Mouse (Mus musculus) yolk sac, embryonic 10.5 days (tissue): ENCODE data around the gene Asic2.
"Not testable (repeated sequence)": the region's sequence is repeated elsewhere in the genome, so short reads cannot be mapped to it uniquely, and the experiment has no call there.

Experiments used
- DNase-seq: peaks from one replicate; pipeline ENCODE4 v3.0.0-alpha.2; 2017; ENCODE audit warnings: low spot score

Asic2 gene

DNA sequence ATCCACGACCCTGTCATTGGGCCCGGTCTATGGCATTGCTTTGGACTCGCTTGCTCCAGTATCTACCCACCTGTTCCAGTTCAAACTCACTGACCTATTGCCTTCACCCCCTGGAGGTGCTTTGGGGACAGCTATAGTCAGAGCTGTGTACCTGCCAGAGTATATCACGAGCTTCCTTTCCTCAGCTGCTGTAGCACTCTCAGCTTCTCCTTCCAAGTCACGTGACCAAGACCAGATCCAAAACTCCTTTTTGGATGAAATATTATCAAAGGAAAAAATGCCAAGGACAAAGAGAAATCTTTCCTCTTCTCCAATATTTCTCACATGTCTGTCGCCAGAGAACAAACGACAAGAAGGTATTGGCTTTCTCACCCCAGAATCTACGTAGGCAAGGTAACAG lies 645.8 kb downstream of the Asic2 start:
- no peak for DNase-seq

DNA sequence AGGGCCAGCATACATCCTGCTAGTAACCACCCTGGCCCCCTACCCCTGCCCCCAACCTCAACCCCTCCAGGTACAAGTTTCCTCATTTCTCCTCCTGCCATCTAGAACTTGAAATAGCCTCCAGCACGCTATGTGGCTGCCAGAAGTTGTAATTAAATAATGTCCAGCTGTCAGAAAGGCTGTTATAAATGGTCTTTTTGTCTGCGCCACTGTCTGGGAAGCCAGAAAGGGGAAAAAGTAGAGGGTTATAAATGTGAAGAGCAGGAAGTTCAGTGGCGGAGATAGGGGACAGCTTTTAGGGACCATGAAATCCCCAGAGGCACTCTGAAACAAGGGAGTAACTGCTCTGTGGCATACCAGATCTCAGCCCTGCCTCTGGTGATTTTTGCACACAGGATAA lies 678.2 kb downstream of the Asic2 start:
- no peak for DNase-seq

DNA sequence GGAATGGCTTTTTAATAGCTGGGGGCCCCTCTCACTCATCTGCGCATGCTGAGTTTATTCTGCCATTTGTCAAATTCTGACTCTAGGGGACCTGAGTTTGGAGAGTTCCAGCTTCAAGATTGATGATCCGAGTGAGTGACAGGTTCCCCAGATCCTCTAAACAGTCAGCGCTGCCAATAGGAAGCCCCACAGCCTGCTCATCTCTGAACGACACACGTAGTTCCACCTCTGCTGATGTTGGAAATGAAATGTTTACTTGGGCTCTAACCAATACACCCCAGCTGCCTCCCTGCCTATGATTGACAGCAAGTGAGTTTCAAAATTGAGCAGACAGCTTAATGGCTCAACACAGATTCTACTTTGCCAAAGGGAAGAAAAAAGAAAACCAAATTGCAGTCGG lies 685.1 kb downstream of the Asic2 start:
- DNase-seq = no peak

DNA sequence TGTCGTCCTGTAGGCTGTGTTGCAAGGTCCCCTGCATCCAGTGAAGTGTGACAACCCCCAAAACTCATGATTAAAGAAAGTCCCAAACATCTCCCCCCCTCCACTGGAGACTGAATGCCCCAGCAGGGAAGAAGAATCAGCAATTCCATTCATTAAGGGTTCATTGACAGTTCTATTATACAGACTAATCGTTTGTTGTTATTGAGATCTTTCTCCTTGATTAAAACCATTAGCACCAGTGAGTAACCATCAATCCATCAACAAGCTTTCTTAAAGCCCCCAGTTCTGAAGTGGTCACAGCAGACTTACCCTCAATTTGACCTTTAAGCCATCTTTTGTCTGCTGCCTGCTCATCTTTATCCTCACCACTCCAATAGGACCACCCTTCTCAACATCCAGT lies 688.2 kb downstream of the Asic2 start:
- DNase-seq = no peak

DNA sequence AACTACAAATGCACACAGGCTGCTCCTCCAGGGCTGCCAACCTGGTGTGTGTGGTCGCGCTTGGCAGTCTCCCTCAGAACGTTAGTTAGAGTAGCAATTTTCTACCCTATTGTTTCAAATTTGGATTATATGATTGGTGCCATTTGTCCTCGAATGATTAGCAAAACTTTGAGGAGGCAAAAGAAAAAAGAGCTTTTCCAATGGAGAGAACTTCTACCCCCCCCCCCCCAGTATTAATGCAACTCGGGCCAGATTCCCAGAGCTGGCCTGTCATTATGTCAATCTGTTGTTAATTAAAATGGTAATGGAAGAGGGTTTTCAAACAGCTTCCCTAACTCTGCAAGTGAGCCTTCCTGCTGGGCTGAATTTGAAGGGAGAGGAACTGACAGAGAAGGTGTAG lies 690.9 kb downstream of the Asic2 start:
- no peak for DNase-seq

DNA sequence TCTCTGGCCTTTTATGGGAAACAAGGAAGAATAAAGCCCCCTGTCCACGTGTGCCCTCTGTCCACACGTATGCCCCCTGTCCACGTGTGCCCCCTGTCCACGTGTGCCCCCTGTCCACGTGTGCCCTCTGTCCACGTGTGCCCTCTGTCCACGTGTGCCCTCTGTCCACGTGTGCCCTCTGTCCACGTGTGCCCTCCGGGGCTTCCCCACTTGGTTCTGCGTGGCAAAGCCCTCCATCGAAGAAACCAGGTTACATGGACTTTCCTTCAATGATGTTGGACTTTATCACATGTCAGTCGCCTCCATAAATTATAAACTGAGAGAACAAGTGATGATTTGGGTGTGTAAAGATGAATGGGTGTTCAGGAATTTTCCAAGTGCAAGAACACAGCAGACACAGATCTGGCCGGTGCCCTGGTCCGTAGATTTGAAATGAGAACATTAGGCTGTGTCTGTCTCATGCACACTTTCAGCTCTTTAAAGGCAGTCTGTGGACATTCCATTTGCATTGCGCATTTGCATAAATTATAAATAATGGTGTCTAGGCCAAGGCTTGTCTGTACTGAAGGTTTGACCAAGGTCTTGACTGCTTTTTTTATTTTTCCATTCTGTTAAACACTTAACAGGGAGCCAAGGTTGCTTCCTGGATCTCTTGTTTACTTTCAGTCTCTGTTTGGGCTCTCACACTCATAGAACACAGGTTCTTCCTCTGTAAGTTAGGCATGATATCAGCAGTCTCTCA lies 695.4 kb downstream of the Asic2 start:
- no peak for DNase-seq

DNA sequence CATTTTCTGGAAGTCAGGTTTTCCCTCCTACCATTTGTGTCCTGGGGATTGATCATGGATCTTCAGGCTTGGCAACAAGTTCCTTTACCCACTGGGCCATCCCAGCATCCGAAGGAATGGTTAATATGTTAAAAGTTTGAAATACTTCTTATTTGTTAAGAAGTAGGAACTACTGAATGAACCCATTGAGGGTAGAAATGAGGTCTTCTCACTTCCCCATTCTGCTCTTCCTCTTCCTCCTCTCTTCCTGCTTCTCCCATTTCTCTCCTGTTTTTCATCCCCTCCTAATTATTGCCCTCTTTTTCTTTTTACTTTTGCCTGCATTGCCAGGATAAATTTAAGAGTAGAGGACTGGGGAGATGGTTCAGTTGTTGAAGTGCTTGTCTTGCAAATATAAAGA lies 696.8 kb downstream of the Asic2 start:
- no peak for DNase-seq

DNA sequence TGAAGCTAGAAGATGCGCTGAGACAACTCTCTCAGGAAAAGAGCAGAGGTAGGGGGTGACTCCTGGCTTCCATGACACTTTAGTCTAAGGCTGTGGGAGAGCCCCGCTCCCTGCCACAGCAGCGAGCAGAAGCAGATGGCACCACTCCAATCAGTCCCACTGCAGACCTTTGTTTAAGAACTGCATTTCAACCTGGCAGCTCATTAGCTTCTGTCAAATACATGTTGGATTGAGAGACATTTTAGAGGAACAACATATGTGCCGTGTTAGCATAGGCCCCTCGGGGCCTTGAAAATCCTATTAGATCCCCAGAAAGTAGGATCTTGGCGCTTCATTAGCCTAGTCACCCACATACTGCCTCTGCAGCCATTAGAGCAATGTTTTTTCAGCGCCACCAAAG lies 697.7 kb downstream of the Asic2 start:
- DNase-seq = no peak

DNA sequence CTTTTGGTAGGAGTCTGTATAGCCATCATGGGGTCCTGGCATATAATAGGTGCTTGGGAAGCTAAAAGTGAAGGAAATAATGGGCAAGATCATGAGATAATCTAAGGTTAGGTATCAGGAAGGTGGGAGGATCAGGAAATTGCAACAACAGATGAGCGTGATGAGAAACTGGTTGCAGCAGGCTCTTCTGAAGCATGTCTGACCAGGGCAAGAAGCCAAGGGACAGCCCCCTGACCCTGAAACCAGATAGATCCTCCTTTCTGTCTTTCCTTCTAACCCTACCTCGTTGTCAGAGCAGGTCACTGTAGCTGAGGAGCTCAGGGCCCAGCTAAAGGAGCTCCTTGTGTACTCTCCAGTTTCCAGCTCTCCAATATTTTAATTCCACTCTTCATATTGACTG lies 704.5 kb downstream of the Asic2 start:
- DNase-seq = no peak

DNA sequence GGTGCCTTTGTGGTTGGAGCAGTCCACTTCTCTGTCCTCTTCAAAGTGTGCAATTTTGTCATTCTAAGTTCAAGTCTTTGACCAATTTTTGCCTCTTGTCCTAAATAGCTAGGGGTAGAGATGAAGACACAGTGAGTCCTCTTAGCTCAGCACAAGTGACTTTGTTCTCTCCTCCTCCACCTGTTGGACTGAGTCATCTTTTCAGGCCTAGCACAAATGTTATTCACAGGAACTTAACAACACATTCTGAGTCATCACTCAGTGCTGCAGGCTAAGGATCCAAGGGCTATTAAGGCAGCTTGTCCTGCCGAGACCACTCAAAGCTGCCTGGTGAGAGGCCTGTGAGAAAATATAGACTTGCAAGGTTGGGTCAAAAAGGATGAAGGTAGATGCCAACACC lies 705.1 kb downstream of the Asic2 start:
- DNase-seq = no peak

DNA sequence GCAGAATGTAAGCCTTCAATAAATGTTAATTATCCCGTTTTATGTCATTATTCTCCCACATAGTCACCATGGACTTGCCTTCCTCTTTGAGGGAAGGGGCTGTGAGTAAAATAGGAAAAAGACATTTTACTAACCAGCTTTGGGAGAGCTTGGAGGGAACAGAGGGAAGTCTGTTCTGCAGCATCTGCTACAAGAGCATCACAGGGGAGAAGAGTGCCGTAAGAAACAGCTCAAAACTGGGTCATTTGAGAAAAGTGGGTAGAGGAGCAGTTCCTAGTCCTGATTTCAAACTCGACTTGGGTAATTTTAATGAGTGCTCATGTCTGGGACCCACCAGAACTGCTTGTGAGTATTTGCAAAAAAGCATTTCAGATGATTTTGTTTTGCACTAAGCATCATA lies 707.0 kb downstream of the Asic2 start:
- DNase-seq = no peak

DNA sequence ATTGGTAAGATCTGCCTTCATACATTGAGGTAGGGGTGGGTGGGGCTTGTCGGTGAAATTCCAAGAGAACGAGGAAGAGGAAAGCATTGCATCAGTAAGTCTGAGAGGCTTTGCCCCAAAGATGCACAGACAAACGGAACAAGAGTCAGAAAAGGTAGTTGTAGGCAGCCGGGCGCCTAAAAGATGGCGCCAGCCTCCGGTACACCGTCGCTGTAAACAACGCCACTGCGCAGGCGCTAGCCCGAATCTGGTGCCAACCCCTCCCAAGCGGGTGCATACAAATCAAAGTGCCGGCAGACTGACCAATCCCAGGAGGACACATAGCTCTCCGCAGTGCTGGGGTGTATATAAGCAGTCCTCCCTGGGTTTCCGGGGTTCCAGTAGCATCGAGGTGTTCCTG lies 727.1 kb downstream of the Asic2 start:
- not testable (repeated sequence) for DNase-seq

DNA sequence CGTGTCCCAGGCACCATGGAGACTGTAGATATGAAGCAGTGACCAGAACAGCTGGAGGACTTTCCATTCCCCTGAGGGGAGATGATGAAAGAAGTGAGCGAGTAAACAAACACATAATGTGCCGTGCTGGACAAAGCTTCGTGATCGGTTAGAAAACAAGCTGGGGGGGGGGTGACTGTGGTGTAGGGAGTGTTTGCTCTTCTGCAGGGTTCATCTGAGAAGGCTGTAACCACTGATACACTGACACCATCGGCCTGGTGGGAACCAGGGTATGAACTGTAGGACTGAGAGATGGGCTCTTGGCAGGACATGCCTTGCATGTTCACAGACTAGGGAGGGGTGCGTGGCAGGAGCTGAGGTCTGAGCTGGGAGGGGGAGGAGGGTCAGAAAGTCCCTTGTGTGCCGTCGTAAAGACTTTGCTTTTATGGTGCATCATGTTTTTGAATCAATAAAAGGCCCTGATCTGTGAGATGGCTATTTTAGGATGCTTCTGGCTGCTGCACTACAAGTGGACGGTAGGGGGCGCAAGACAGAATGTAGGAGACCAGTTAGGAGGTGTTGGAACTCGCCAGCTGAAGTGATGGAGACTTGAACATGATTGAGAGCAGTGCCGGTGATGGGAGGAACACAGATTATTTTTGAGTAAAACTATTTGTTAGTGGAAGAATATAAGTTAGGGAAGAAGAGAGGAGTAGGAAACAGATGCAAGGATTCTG lies 728.1 kb downstream of the Asic2 start:
- no peak for DNase-seq

DNA sequence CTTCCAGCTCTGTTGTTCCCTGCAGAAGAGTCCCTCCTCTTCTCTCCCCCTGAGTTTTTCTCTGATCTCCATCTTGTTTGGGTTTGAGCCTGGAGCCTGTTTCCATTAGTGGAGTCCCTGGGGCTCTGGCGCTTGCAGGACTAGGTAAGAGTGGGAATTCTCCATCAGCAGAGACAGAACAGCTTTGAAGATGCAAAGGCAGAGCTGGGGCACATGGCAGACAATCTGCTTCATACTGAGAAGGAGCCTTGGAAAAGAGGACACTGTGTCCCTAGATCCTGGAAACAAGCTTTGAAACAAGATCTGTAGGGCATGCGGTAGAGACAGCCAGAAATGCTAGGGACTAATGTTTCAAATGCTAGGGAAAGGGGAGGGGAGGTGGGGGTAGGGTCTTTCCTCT lies 729.2 kb downstream of the Asic2 start:
- no peak for DNase-seq

DNA sequence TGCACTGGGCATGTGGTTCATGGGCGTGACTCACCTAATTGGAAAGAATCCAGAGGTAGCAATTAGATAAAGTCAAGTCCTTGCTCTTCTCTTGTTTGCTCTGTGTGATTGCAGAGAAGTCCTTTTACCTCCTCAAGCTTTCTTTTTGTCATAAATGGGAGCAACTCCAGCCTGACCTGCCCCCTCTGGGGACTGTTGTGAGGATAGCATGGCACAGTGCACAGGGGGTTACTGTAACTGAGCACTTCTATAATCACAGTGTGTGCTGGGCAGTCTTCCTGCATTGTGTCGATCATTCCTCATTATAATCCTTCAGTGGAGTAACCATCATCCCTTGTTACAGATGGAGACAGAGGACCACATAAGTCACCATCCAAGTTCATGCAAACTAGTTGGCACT lies 732.2 kb downstream of the Asic2 start:
- DNase-seq = no peak

DNA sequence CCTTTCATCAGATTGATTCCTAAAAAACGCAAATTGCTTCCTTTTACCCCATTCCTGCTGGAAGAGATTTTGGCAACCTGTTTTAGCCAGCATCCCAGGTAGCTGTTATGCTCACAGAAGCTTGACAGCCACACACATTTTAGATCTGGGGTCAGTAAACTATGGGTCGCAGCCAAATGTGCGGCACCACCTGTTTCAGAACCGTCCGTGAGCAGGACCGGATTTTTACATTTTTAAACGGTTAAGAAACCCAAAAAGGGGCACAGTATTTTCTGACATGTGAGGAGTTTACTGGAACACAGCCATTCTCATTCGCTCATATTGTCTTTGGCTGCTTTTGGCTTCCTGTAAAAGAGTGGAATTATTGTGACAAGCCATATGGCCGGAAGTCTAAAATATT lies 744.9 kb downstream of the Asic2 start:
- no peak for DNase-seq

DNA sequence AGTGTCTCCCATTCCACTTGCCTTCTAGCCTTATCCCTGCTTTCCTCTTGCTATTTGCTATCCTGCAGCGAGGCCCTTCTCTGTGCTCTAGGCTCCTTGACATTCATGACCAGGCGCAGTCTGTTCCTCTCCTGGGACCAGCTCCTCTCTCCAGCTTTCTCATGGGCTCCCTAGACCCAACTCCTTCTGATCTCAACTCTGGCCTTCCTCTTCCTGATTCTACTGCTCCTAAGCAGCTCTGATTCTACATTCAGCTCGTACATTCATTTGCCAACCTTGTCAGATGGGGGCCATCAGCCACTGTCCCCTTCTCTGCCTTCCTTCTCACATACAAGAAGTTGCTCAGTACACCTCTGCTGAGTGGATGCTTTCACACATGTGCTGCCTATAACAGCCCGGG lies 747.5 kb downstream of the Asic2 start:
- no peak for DNase-seq

DNA sequence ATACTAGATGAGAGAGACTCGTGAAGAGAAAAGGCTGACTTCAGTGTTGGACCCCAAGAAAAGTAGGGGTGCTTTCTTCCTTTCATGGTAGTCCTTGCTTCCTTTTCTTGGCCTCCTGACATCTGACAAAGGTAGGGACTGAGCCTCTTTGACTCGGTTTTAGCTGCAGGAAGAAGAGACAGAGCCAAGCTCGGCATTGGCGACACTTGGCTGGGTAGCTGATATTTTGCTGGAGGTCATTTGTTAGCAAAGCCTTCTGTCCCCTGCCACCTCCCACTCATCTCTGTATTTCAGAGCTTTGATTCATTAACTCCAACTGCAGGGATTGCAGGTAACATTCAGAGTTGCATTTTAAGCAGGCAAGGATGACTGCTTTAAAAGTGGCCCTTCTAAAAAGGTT lies 762.8 kb downstream of the Asic2 start:
- DNase-seq = no peak

DNA sequence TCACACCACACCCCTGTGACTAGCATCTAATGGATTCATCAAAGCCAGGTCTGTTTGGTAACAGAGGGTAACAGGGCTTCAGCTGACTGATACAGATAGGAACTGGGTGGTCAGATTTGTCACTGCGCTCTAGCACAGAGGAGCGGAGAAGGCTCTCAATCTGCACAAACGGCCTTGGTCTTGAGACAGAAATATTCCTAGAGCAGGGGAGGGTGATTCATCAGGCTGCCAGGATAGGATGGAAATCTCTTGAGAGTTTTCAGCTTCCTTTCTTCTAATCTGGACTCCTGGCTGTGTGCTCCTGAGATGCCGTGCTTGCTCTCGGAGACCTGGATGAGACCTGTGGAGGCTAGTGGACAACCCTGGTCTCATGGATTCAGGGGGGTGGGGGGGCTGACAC lies 765.7 kb downstream of the Asic2 start:
- DNase-seq = no peak

DNA sequence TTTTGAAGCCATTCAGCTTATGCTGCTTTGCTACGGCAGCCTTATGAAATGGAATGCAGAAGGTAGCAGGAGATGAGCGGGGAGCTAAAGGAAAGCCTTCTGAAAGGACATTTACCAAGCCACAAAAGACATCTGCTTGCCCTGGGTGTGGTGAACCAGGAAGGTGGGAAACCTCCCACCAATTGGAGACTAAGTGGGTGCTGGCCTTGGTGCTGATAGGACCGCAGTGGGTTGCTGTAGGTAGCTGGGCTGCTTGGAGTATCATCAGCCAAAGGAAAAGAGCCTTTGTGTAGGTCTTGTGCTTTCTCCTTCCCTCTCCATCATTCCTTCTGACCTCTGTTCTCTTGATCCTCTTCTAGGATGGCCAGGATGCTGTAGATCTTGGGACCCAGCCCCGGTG lies 774.4 kb downstream of the Asic2 start:
- peak; percentile 5 for DNase-seq

DNA sequence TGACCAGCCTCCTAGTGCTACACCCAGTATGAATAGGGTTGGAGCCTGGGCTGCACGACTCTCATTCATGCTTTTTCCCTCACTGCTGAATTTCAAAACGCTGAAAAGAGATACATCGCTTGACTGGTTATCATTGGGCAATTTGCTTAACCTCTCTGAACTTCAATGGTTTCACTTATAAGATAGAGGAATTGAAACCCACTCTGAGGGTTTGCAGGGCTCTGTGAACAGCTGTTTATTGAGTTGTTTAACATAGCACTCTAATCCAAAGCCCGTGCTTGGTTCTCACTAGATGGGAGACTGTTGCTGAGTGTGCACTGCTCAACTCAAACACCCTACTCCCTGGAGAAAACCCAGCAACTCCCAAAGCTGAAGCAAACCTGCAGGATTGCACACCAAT lies 776.1 kb downstream of the Asic2 start:
- DNase-seq = no peak

DNA sequence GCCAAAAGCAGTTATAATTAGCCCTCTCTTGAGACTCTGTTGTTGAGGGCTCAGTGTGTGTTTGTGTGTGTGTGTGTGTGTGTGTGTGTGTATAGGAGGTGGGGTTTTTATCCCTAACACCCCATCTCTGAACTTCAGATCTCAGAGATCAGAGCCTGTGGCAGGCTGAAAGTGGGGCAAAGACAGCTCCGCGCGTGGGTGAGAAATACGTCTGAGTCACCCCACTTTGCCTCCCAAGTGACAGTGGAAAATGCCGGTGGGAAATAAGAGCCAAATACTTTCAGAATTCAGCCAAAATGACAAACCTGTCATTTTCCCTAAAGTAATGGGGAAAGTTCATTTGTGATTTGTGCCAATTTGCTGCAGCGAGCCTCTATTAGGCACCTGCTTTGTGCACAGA lies 779.2 kb downstream of the Asic2 start:
- DNase-seq = no peak

DNA sequence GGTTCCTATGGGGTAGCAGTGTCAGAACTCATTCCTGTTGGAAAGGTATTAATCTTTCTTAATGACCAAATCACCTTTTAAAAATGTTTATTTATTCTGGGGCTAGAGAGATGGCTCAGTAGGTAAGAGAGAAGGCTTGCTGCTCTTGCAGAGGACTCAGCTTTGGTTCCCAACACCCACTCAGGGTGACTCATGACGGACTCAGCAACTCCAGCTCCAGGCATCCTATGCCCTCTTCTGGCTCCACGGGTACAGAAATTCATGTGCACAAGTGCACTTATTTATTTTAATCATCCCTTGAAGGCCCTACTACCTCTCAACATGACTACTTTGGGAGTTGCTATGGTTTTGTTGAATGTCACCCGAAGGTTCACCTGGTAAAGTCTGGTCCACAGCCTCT lies 780.4 kb downstream of the Asic2 start:
- no peak for DNase-seq

DNA sequence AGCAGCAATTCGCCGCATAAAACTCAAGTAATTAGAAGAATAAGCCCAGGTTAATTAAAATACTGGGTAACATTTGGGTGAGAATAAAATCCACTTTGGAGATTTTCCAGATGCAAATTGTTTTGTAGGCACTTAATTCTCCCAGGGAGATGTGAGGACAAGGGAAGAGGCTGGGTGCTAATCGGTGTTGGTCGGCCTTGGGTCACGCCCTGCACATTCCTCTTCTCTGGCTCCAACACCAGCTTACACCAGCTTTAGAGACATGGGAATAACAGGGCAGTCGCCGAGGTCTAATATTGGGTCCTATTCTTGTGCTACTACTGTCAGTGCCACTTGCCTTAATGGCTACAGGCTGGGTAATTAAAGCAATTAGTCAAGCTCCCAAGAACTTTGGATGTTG lies 783.5 kb downstream of the Asic2 start:
- no peak for DNase-seq
